Mouse (Mus musculus): Measurements from ENCODE around the gene Tspan5.

DNA sequence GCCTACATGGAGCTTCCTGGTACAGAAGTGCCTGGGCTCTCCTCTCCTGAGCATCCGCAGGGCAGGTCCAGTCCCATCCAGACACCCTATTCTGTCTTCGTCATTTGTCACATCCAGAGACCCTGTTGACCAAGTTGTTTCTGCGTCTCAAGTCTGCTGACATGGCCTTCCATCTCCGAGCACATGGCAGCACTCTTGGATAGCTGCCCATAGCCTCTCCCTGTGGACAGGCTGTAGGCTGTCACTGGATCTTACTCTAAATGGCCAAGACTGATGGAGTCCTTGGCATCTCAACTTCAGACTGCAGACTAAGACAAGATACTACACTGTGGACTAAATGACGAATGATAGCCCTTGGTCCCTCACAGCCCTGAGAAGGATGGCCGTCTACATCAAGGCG, 133.3 kb downstream of the Tspan5 start:
- TF ChIP-seq CTCF (IDR thresholded peaks at IDR 0.05; ENCODE audit: extremely low read depth, insufficient read length, insufficient replicate concordance, low read depth, low read length) (no peak), POLR2A (IDR thresholded peaks at IDR 0.05; ENCODE audit: low read depth, low read length) (no peak)
